In the genomic region with DNA sequence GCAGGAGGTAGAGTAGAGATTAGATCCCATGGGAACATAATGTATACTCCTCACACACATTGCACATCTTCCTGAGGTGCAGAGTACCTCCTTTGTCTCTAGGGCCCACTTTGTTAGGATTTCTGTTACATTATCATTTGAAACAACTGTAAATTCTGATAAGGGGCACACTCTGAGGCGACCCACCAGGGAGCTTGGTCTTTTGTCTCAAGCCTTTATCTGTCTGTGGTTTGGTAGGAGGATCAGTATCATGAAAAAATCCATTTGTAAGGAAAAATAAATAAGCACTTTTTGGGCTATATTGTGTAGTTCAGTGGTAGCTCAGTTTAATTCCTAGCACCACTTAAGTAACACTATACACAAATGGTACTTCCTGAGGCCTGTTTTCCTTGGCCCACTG, we compare ENCODE assay signal across 14 mouse cellular contexts.
"Had no signal": no experiment of that assay in that cellular context is flagged by ENCODE, and none has a peak within 500 bp of the region (broad histone marks: within the 10 kb centered on the region; RNA-seq: fewer than 3 reads in every experiment).

No protein-coding gene starts in this region.

- H3K27me3 ChIP-seq: lung, embryonic 15.5 days had no signal

- H3K4me3 ChIP-seq: layer of hippocampus, adult 2 months; left cerebral cortex, adult 2 months; lung, embryonic 15.5 days had no signal

- H3K4me1 ChIP-seq: lung, embryonic 15.5 days had no signal

- H3K4me2 ChIP-seq: lung, embryonic 15.5 days had no signal

- H3K27ac ChIP-seq: kidney, postnatal 0 days; layer of hippocampus, adult 2 months; left cerebral cortex, adult 2 months; lung, embryonic 15.5 days had no signal

- H3K9me3 ChIP-seq: lung, embryonic 15.5 days had no signal

- DNase-seq: kidney, adult 2 months; kidney, postnatal 25 days; layer of hippocampus, postnatal 36 days; lung, adult 18-20 months; lung, postnatal 10 days; lung, postnatal 36 days; midbrain, embryonic 14.5 days; thymus, adult 18-20 months; thymus, postnatal 36 days had no signal

- H3K9ac ChIP-seq: lung, embryonic 15.5 days had no signal

- ATAC-seq: intestine, postnatal 0 days had no signal
